9 mouse cellular contexts compared by ENCODE assay signal in genomic region chr4:101182603-101183011, GRCm38 (mm10).
DNase-seq lines count a peak whose midpoint lies in the region; ATAC-seq and TF ChIP-seq lines count a peak whose summit lies in the region.
"Had no signal": no experiment of that assay in that cellular context is flagged by ENCODE, and none has a peak within 500 bp of the region (broad histone marks: within the 10 kb centered on the region; RNA-seq: fewer than 3 reads in every experiment).

No protein-coding gene starts in this region.

- ATAC-seq in kidney, embryonic 14.5 days (ENCODE audit: low FRiP score, low TSS enrichment), result peak; percentile 70
- ATAC-seq in granulocyte monocyte progenitor cell, adult 5-6 weeks (replicated peaks; ENCODE audit: poor library complexity, severe bottlenecking), result peak; percentile 81
- ATAC-seq in limb, embryonic 14.5 days (ENCODE audit: low FRiP score, low read depth), result no peak

- H3K9me3 ChIP-seq in kidney, embryonic 14.5 days (ENCODE audit: control insufficient read depth, low read length), result no peaks in the 10 kb centered on the region
- no peaks in the 10 kb centered on the region for H3K9me3 ChIP-seq in limb, embryonic 14.5 days (ENCODE audit: control insufficient read depth, low read length)

- peaks cover 29% of the 10 kb centered on the region; the same call in 1 of the 2 replicates for H3K36me3 ChIP-seq in kidney, embryonic 14.5 days (ENCODE audit: control insufficient read depth, insufficient read depth, low read length)
- peaks cover 58% of the 10 kb centered on the region for H3K36me3 ChIP-seq in limb, embryonic 14.5 days (ENCODE audit: control insufficient read depth, insufficient read depth, low read length)
- peaks cover 25% of the 10 kb centered on the region for H3K36me3 ChIP-seq in spleen, adult 2 months (ENCODE audit: control insufficient read depth, insufficient read depth, low read length)

- H3K27ac ChIP-seq in kidney, embryonic 14.5 days (ENCODE audit: low read depth, low read length), result peak overlapping the region; percentile 56; the same call in 1 of the 2 replicates
- no peak overlapping the region for H3K27ac ChIP-seq in limb, embryonic 14.5 days (replicated peaks; ENCODE audit: low read depth, low read length)
- peak overlapping the region; percentile 96 for H3K27ac ChIP-seq in spleen, adult 2 months (ENCODE audit: insufficient read depth, low read length)
- H3K27ac ChIP-seq: liver, embryonic 14.5 days had no signal

- no peak overlapping the region for H3K4me3 ChIP-seq in kidney, embryonic 14.5 days (ENCODE audit: low read length)
- H3K4me3 ChIP-seq in limb, embryonic 14.5 days (replicated peaks; ENCODE audit: low read length), result no peak overlapping the region
- peak overlapping the region; percentile 52; the same call in 1 of the 2 replicates for H3K4me3 ChIP-seq in spleen, adult 2 months (ENCODE audit: extremely low read depth, insufficient read depth, insufficient read length)

- 23% methylated on average over 9 of the region's 9 CpGs for WGBS in kidney, embryonic 14.5 days
- WGBS in limb, embryonic 14.5 days, result 57% methylated on average over 8 of the region's 9 CpGs
- WGBS in spleen, adult 2 months, result 3% methylated on average over 9 of the region's 9 CpGs

- TF ChIP-seq POLR2A in limb, embryonic 14.5 days (IDR thresholded peaks at IDR 0.05; ENCODE audit: borderline replicate concordance, extremely low read depth, insufficient read depth, insufficient read length), result no peak
- TF ChIP-seq POLR2A in spleen, adult 2 months (IDR thresholded peaks at IDR 0.05; ENCODE audit: low read depth, low read length), result no peak; the same call in 1 of the 2 replicates

- no peak overlapping the region for H3K4me2 ChIP-seq in kidney, embryonic 14.5 days (replicated peaks; ENCODE audit: low read depth, low read length)
- no peak overlapping the region for H3K4me2 ChIP-seq in limb, embryonic 14.5 days (replicated peaks; ENCODE audit: low read depth, low read length, severe bottlenecking)

- H3K27me3 ChIP-seq in kidney, embryonic 14.5 days (ENCODE audit: control insufficient read depth, insufficient read depth, low read length), result no peaks in the 10 kb centered on the region
- H3K27me3 ChIP-seq in limb, embryonic 14.5 days (ENCODE audit: control insufficient read depth, insufficient read depth, low read length), result no peaks in the 10 kb centered on the region
- H3K27me3 ChIP-seq in spleen, adult 2 months (ENCODE audit: control insufficient read depth, insufficient read depth, low read length), result no peaks in the 10 kb centered on the region

- DNase-seq in kidney, adult 18-20 months, result no peak
- peak; percentile 20 for DNase-seq in limb, embryonic 14.5 days (ENCODE audit: low spot score)
- peak; percentile 58 to 60 for DNase-seq in spleen, adult 2 months (ENCODE audit: low read depth in 1 of 2, low spot score in 2 of 2)
- DNase-seq in cerebellum, postnatal 10 days, result no peak
- DNase-seq in cerebellum, postnatal 14 days, result no peak
- no peak for DNase-seq in embryo, embryonic 10 days (ENCODE audit: low spot score)

- no peaks in the 10 kb centered on the region for H3K4me1 ChIP-seq in kidney, embryonic 14.5 days (ENCODE audit: control insufficient read depth, insufficient read depth, low read length)
- H3K4me1 ChIP-seq in limb, embryonic 14.5 days (ENCODE audit: control insufficient read depth, insufficient read depth, low read length), result no peaks in the 10 kb centered on the region
- peaks cover 36% of the 10 kb centered on the region for H3K4me1 ChIP-seq in spleen, adult 2 months (ENCODE audit: control insufficient read depth, insufficient read depth, insufficient read length)

- no peak for TF ChIP-seq CTCF in spleen, adult 2 months (IDR thresholded peaks at IDR 0.05; ENCODE audit: extremely low read depth, insufficient read depth, insufficient read length, insufficient replicate concordance)

- no peak overlapping the region for H3K9ac ChIP-seq in kidney, embryonic 14.5 days (ENCODE audit: low read depth, low read length)
- no peak overlapping the region for H3K9ac ChIP-seq in limb, embryonic 14.5 days (ENCODE audit: low read depth, low read length, severe bottlenecking)
- H3K9ac ChIP-seq: liver, embryonic 14.5 days had no signal

Comparison
In these comparisons a context has a peak if more than half of its experiments do, and no peak if none do; other contexts are left out.
1. DNase-seq: peak in limb, embryonic 14.5 days (single experiment) and spleen, adult 2 months (2 of 2); none in kidney, adult 18-20 months (single experiment), cerebellum, postnatal 10 days (0 of 2), cerebellum, postnatal 14 days (0 of 2) and embryo, embryonic 10 days (single experiment).